Mouse (Mus musculus) heart, embryonic 15.5 days (tissue): ENCODE measurements around the gene Rfwd3. TPM values are rescaled to one million over a fixed set of nuclear protein-coding genes. Genes with fewer than 3 reads are reported as not detected.
"Not testable (repeated sequence)": the region's sequence is repeated elsewhere in the genome, so short reads cannot be mapped to it uniquely, and the experiment has no call there.

Experiments
- ATAC-seq: fragments of 200-750 bp; cut with Nextera tagmentation; replicated peaks from 2 replicates; pipeline ENCODE4 v1.8.0; 2017; ENCODE audit warnings: low read depth, moderate TSS enrichment; ENCODE audit not compliant: insufficient number of reproducible peaks, insufficient read depth, low FRiP score
- H3K27ac ChIP-seq: fragments of 300-500 bp; sonication (generic); 2 replicates; pipeline ENCODE4 v1.5.1; 2015; ENCODE audit warnings: mild to moderate bottlenecking, inconsistent platforms
- H3K27me3 ChIP-seq: fragments of 300-500 bp; sonication (generic); 2 replicates; pipeline ENCODE4 v1.6.1; 2015; ENCODE audit warnings: inconsistent platforms
- H3K36me3 ChIP-seq: fragments of 300-500 bp; sonication (generic); 2 replicates; pipeline ENCODE4 v1.6.1; 2015; ENCODE audit warnings: mild to moderate bottlenecking, inconsistent platforms
- H3K4me1 ChIP-seq: fragments of 300-500 bp; sonication (generic); replicated peaks from 2 replicates; pipeline ENCODE4 v1.6.1; 2015; ENCODE audit warnings: inconsistent platforms
- H3K4me2 ChIP-seq: fragments of 300-500 bp; sonication (generic); 2 replicates; pipeline ENCODE4 v1.6.1; 2015; ENCODE audit warnings: inconsistent platforms, mild to moderate bottlenecking, moderate library complexity
- H3K4me3 ChIP-seq: fragments of 300-500 bp; sonication (generic); 2 replicates; pipeline ENCODE4 v1.5.1; 2015; ENCODE audit warnings: mild to moderate bottlenecking, inconsistent platforms
- H3K9ac ChIP-seq: fragments of 300-500 bp; sonication (generic); 2 replicates; pipeline ENCODE4 v1.6.1; 2015; ENCODE audit warnings: mild to moderate bottlenecking, inconsistent platforms
- H3K9me3 ChIP-seq: fragments of 300-500 bp; sonication (generic); replicated peaks from 2 replicates; pipeline ENCODE4 v1.6.1; 2016; ENCODE audit warnings: inconsistent platforms
- WGBS: fragments of 180-500 bp; shearing (Covaris S2); methylation state at CpG from one replicate; pipeline ENCODE4 v1.1.7; 2015; ENCODE audit warnings: mixed read lengths; 5-methylcytosine and 5-hydroxymethylcytosine counted together
- polyA plus RNA-seq: library from polyadenylated mRNA; unstranded; fragments of >200 nt; fragmentation: Nextera tagmentation; extraction: Ambion mirVana; gene quantifications from 2 replicates; pipeline ENCODE4 v1.2.1, GENCODE M21; 2015

The Rfwd3 gene
- polyA plus RNA-seq, 1 experiment from 2014 or later, result 28.8 TPM

DNA sequence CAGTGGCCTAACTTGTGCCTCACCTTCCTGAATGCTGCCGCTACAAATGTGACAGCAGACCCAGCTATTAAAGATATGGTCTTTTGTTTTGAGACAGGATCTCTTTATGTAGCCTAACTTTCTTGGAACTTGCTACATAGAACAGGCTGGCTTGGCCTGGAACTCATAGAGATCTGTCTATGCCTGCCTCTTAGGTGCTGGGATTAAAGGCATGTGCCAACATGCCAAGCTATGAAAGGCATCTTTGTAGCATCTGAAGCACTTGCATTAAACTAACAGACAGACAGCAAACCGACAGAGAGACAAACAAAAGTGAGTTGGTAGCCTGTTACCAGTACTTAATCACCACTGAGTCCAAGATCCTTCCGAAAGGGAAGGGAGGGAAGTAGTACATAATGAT lies 17.9 kb downstream of the Rfwd3 start:
- Histone ChIP-seq H3K4me1 (peaks cover 2% of the 10 kb centered on the region; the same call in 1 of the 2 replicates), H3K27me3 (no peaks in the 10 kb centered on the region), H3K9ac (no peak overlapping the region), H3K4me2 (no peak overlapping the region), H3K36me3 (peaks cover 86% of the 10 kb centered on the region), H3K4me3 (no peak overlapping the region), H3K27ac (no peak overlapping the region), H3K9me3 (no peaks in the 10 kb centered on the region)
- WGBS, result 89% methylated on average over 3 of the region's 3 CpGs
- ATAC-seq, result no peak

- Histone ChIP-seq H3K27ac (no peak overlapping the region), H3K27me3 (no peaks in the 10 kb centered on the region), H3K4me1 (no peaks in the 10 kb centered on the region), H3K4me2 (no peak overlapping the region), H3K9ac (no peak overlapping the region), H3K36me3 (peaks cover 19% of the 10 kb centered on the region), H3K9me3 (no peaks in the 10 kb centered on the region), H3K4me3 (no peak overlapping the region)
- no peak for ATAC-seq
- 70% methylated on average over 2 of the region's 2 CpGs for WGBS
Observed at GRCm38 (mm10) chr8:111268277-111268676, 31.7 kb downstream of the Rfwd3 start.

DNA sequence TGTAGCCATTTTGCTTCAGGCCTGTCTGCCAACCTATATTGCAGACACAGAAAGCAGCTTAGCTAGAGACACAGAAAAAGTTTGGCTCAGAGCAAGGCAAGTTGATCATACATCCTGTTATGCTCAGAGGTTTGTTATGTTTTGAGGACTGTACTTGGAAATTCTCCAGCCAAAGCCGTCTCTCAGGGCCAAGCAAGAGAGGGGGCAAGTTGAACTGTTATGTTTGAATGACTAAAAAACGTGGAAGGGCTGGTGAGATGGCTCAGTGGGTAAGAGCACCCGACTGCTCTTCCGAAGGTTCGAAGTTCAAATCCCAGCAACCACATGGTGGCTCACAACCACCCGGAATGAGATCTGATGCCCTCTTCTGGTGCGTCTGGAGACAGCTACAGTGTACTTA lies 33.9 kb downstream of the Rfwd3 start:
- H3K4me3 ChIP-seq, H3K9me3 ChIP-seq, H3K9ac ChIP-seq, H3K27ac ChIP-seq, ATAC-seq, H3K4me2 ChIP-seq, H3K27me3 ChIP-seq: not testable (repeated sequence)
- Histone ChIP-seq H3K36me3 (peaks cover 15% of the 10 kb centered on the region), H3K4me1 (peaks cover 10% of the 10 kb centered on the region)
- WGBS, result 79% methylated on average over 7 of the region's 7 CpGs

DNA sequence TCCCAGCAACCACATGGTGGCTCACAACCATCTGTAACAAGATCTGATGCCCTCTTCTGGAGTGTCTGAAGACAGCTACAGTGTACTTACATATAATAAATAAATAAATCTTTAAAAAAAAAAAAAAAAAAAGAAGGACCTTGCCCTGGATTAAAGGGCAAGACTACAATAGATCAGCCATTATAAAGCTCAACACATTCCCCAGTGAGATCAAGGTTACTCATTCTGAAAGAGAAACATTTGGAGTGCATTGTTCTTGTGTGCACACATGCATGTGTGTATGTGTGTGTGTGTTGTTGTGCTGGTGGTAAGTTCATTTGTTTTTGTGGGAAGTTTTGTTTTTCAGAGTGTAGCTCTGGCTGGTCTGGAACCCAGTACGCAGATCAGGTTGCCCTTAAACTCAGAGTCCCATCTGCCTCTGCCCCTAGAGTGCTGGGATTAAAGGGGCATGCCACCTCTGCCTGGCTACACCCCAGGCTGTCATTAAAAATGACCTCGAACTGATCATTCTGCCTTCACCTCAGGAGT lies 35.3 kb downstream of the Rfwd3 start:
- ATAC-seq, result no peak
- no peak overlapping the region for H3K27ac ChIP-seq
- no peaks in the 10 kb centered on the region for H3K27me3 ChIP-seq
- H3K4me2 ChIP-seq, result no peak overlapping the region
- H3K4me1 ChIP-seq, result peaks cover 12% of the 10 kb centered on the region
- no peak overlapping the region for H3K9ac ChIP-seq
- H3K36me3 ChIP-seq, result peaks cover 4% of the 10 kb centered on the region; the same call in 1 of the 2 replicates
- no peaks in the 10 kb centered on the region for H3K9me3 ChIP-seq
- 69% methylated on average over 2 of the region's 2 CpGs for WGBS
- H3K4me3 ChIP-seq, result no peak overlapping the region

- Histone ChIP-seq H3K4me1 (peaks cover 18% of the 10 kb centered on the region), H3K27me3 (no peaks in the 10 kb centered on the region), H3K9me3 (no peaks in the 10 kb centered on the region), H3K4me3 (no peak overlapping the region), H3K27ac (peak overlapping the region; percentile 81), H3K4me2 (peak overlapping the region; percentile 35), H3K9ac (no peak overlapping the region), H3K36me3 (no peaks in the 10 kb centered on the region)
- WGBS, result 18% methylated on average over 4 of the region's 4 CpGs
- ATAC-seq, result no peak; the same call in 1 of the 2 replicates
Observed at GRCm38 (mm10) chr8:111261981-111262381, 38.0 kb downstream of the Rfwd3 start.

DNA sequence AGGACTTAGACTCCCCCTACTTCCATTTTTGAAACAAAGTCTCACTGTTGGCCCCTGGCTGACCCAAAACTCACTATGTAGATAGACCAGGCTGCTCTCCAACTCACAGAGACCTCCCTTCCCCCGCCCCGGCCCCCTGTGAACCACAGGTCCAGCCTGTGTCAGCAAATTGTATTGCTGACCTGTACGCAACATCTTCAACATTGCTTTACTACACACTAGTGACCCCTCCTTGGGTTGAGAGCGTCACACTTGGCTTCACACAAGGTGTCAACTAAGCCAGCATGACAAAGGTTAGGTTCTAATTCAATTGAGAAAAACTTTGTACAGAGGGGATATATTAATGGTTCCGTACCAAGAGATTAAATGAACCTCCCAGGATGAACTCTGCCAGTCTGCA lies 39.8 kb downstream of the Rfwd3 start:
- no peak overlapping the region for H3K27ac ChIP-seq
- 95% methylated on average over 5 of the region's 5 CpGs for WGBS
- peaks cover 18% of the 10 kb centered on the region for H3K4me1 ChIP-seq
- no peaks in the 10 kb centered on the region for H3K36me3 ChIP-seq
- H3K9me3 ChIP-seq, result no peaks in the 10 kb centered on the region
- ATAC-seq, result no peak
- no peak overlapping the region for H3K4me2 ChIP-seq
- peak overlapping the region; percentile 64; the same call in 1 of the 2 replicates for H3K4me3 ChIP-seq
- no peaks in the 10 kb centered on the region for H3K27me3 ChIP-seq
- no peak overlapping the region for H3K9ac ChIP-seq

DNA sequence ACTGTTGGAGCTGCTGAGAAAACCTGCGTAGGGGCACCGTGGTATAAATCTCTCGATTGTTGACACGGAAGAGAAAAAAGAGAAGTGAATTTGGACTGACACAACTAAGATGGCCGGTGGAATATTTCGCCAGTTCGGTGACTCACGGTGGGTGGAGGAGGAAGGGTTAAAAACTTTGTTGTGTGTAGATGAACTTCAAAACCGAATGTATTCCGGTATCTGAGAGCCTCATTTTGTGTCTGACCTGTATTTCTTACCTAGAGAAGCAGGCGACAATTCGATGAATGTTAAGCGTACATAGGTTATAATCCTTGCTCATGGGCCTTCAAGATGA lies 40.6 kb downstream of the Rfwd3 start:
- 8% methylated on average over 13 of the region's 13 CpGs for WGBS
- Histone ChIP-seq H3K36me3 (0 out of 2 replicates have a peak, but pooled peaks cover 4% of the 10 kb centered on the region), H3K27me3 (no peaks in the 10 kb centered on the region), H3K9ac (peak overlapping the region; percentile 88), H3K4me1 (peaks cover 18% of the 10 kb centered on the region), H3K27ac (peak overlapping the region; percentile 99), H3K4me2 (peak overlapping the region; percentile 56), H3K9me3 (no peaks in the 10 kb centered on the region), H3K4me3 (peak overlapping the region; percentile 64)
- no peak for ATAC-seq

- no peaks in the 10 kb centered on the region for H3K27me3 ChIP-seq
- under 1% methylated on average over 73 of the region's 76 CpGs for whole genome bisulfite sequencing
Observed at GRCm38 (mm10) chr8:111258631-111259407, 41.2 kb downstream of the Rfwd3 start, which contains the start of gene Glg1. Glg1 (minus strand) TSS chr8:111259216.

GRCm38 (mm10) chr8:111258010-111258630 lies 41.9 kb downstream of the Rfwd3 start:
- Histone ChIP-seq H3K9ac (peak overlapping the region; percentile 88), H3K27ac (peak overlapping the region; percentile 99), H3K4me2 (peak overlapping the region; percentile 56), H3K27me3 (no peaks in the 10 kb centered on the region), H3K4me3 (peak overlapping the region; percentile 64), H3K36me3 (0 out of 2 replicates have a peak, but pooled peaks cover 4% of the 10 kb centered on the region), H3K4me1 (peaks cover 18% of the 10 kb centered on the region), H3K9me3 (no peaks in the 10 kb centered on the region)
- peak; percentile 28 for ATAC-seq
- WGBS, result under 1% methylated on average over 26 of the region's 26 CpGs

More at GRCm38 (mm10) chr8:111258631-111259407, 41.2 kb downstream of the Rfwd3 start, which contains the start of gene Glg1:
- peaks cover 18% of the 10 kb centered on the region for H3K4me1 ChIP-seq
- peak; percentile 93 for ATAC-seq
- H3K36me3 ChIP-seq, result 0 out of 2 replicates have a peak, but pooled peaks cover 4% of the 10 kb centered on the region
- no peaks in the 10 kb centered on the region for H3K9me3 ChIP-seq
- peak within 1 kb of the TSS; percentile 56 for H3K4me2 ChIP-seq
- H3K4me3 ChIP-seq, result peak within 1 kb of the TSS; percentile 64
- peak within 1 kb of the TSS; percentile 99 for H3K27ac ChIP-seq
- H3K9ac ChIP-seq, result peak within 1 kb of the TSS; percentile 88

GRCm38 (mm10) chr8:111252487-111253112 lies 47.4 kb downstream of the Rfwd3 start:
- Histone ChIP-seq H3K4me1 (peaks cover 4% of the 10 kb centered on the region; the same call in 1 of the 2 replicates), H3K27ac (no peak overlapping the region), H3K4me2 (no peak overlapping the region), H3K9me3 (no peaks in the 10 kb centered on the region), H3K27me3 (no peaks in the 10 kb centered on the region), H3K36me3 (0 out of 2 replicates have a peak, but pooled peaks cover 4% of the 10 kb centered on the region), H3K4me3 (no peak overlapping the region), H3K9ac (no peak overlapping the region)
- ATAC-seq, result no peak
- WGBS, result 79% methylated on average over 4 of the region's 4 CpGs

GRCm38 (mm10) chr8:111250111-111250510 lies 49.9 kb downstream of the Rfwd3 start:
- Histone ChIP-seq H3K36me3 (0 out of 2 replicates have a peak, but pooled peaks cover 4% of the 10 kb centered on the region), H3K4me3 (no peak overlapping the region), H3K27me3 (no peaks in the 10 kb centered on the region), H3K9me3 (no peaks in the 10 kb centered on the region), H3K4me2 (no peak overlapping the region), H3K4me1 (peaks cover 8% of the 10 kb centered on the region; the same call in 1 of the 2 replicates), H3K9ac (no peak overlapping the region), H3K27ac (no peak overlapping the region)
- no peak for ATAC-seq
- WGBS, result 75% methylated on average over 2 of the region's 2 CpGs
